Mouse (Mus musculus) ES-E14 (cell line): ENCODE results near the gene Ccm2. TPM values are rescaled to one million over a fixed set of nuclear protein-coding genes. Genes with fewer than 3 reads are reported as not detected.

ENCODE experiments used
- DNase-seq: peaks from one replicate; pipeline ENCODE4 v3.0.0-alpha.2; 2013; ENCODE audit warnings: low read depth, low spot score
- H3K27ac ChIP-seq: 2 replicates; pipeline ENCODE4 v1.5.1; 2012; ENCODE audit warnings: low read depth, mild to moderate bottlenecking, low read length, moderate library complexity, mixed read lengths; ENCODE audit not compliant: poor library complexity, insufficient read depth, severe bottlenecking
- H3K36me3 ChIP-seq: 2 replicates; pipeline ENCODE4 v1.6.1; 2012; ENCODE audit warnings: mild to moderate bottlenecking, low read length, moderate library complexity, mixed read lengths; ENCODE audit not compliant: control insufficient read depth, poor library complexity, insufficient read depth, severe bottlenecking
- H3K4me1 ChIP-seq, 2 experiments: fragments of 150-350 bp in 1 of 2; sonication (generic) in 1 of 2; 2 replicates each; pipeline ENCODE4 v1.6.1; 2012; ENCODE audit warnings: low read length in 2 of 2, mild to moderate bottlenecking in 1 of 2, mixed read lengths in 1 of 2; ENCODE audit not compliant: control insufficient read depth in 2 of 2, insufficient read depth in 2 of 2, poor library complexity in 1 of 2
- H3K4me3 ChIP-seq, 2 experiments: fragments of 150-350 bp in 1 of 2; sonication (generic) in 1 of 2; 2 replicates each; pipeline ENCODE4 v1.5.1; 2012; ENCODE audit warnings: low read length in 2 of 2, low read depth in 1 of 2, mild to moderate bottlenecking in 1 of 2, mixed read lengths in 1 of 2; ENCODE audit not compliant: insufficient read depth in 1 of 2, poor library complexity in 1 of 2, severe bottlenecking in 1 of 2
- H3K9ac ChIP-seq: 2 replicates; pipeline ENCODE4 v1.6.1; 2012; ENCODE audit warnings: low read depth, mild to moderate bottlenecking, low read length, mixed read lengths; ENCODE audit not compliant: poor library complexity, insufficient read depth, severe bottlenecking
- H3K9me3 ChIP-seq: fragments of 150-350 bp; sonication (generic); 2 replicates; pipeline ENCODE4 v1.6.1; 2012; ENCODE audit warnings: low read depth, mild to moderate bottlenecking, low read length; ENCODE audit not compliant: control insufficient read depth, insufficient read depth
- CHD2 ChIP-seq: IDR thresholded peaks from 2 replicates; pipeline ENCODE4 v1.6.1; 2014; ENCODE audit warnings: mild to moderate bottlenecking, low read depth, low read length, inconsistent platforms
- HCFC1 ChIP-seq: IDR thresholded peaks from 2 replicates; pipeline ENCODE4 v1.6.1; 2012; ENCODE audit warnings: low read length, inconsistent platforms, borderline replicate concordance; ENCODE audit not compliant: insufficient read depth
- MAFK ChIP-seq: IDR thresholded peaks from 2 replicates; pipeline ENCODE4 v1.6.1; 2014; ENCODE audit warnings: mild to moderate bottlenecking, low read depth, low read length, inconsistent platforms; ENCODE audit not compliant: insufficient read depth
- ZC3H11A ChIP-seq: IDR thresholded peaks from 2 replicates; pipeline ENCODE4 v1.6.1; 2012; ENCODE audit warnings: low read depth, mild to moderate bottlenecking, inconsistent platforms, low read length, borderline replicate concordance
- ZNF384 ChIP-seq: IDR thresholded peaks from 2 replicates; pipeline ENCODE4 v1.6.1; 2012; ENCODE audit warnings: low read depth, low read length, inconsistent platforms
- in situ Hi-C, 2 experiments: fragments of 600-800 bp; cut with MboI; formaldehyde crosslinking; loops; one replicate each; pipeline ENCODE4 v1.15.1; 2025; ENCODE audit warnings: low sequenced_read_pairs in 2 of 2, inconsistent platforms in 1 of 2; ENCODE audit not compliant: unreplicated experiment in 2 of 2
- total RNA-seq: library from RNA; depleted of rRNA; stranded (reverse); fragments of 300-350 nt; gene quantifications from 2 replicates; pipeline ENCODE4 v1.2.3, GENCODE M21; 2012

The Ccm2 gene
- total RNA-seq, 1 experiment, result 36.7 TPM

DNA sequence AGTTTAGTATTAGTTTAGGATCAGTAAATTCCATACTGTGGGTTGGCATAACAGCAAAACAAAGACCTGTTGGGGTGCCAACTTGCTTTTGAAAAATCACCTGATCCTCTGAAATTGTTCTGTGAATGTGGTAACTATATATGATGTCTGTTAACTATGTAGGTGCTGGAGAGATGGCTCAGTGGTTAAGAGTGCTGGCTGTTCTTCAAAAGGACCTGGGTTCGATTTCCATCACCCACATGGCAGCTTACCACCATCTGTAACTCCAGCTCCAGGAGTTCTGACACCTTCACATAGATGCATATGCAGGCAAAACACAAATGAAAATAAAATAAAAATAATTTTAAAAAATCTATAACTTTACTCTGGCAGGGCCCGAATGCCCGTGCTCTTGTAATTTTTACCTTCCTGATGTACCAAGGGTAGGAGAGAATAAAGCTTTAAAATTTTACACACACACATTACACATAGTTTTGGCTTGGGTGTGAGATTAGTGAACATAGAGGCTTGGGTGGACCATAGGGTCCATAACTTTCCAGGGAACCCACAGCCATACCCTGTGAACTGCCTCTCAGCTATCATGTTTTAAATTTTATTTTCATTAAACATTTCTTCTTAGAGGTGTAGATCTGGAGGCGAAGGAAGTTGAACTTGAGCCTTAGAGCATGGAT lies 1.4 kb upstream of the Ccm2 start:
- Histone ChIP-seq H3K36me3 (no peaks in the 10 kb centered on the region), H3K4me1 (peaks cover 3 to 7% of the 10 kb centered on the region in 2 experiments; a peak in 2 of 4 replicates), H3K27ac (peak overlapping the region; percentile 100; the same call in 1 of the 2 replicates), H3K9me3 (no peaks in the 10 kb centered on the region), H3K4me3 (peak overlapping the region; percentile 88 to 92; a peak in 2 of 4 replicates), H3K9ac (peak overlapping the region; percentile 59; the same call in 1 of the 2 replicates)
- no peak for DNase-seq
- TF ChIP-seq ZC3H11A (no peak), MAFK (no peak), CHD2 (no peak), ZNF384 (no peak), HCFC1 (no peak)
- in situ Hi-C loops, result no loop called here

DNA sequence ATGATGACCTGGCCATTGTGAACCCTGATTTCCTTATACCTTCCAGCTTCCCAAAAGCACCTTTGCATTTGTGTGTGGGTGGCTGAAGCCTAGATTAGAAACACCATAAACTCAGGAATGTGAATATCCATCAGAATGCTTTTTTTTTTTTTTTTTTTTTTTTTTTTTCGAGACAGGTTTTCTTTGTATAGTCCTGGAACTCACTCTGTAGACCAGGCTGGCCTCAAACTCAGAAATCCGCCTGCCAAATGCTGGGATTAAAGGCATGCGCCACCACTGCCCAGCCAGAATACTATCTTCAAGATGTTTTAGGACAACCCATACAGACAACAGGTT lies 862 bp upstream of the Ccm2 start:
- peak overlapping the region; percentile 100 for H3K27ac ChIP-seq
- no peaks in the 10 kb centered on the region for H3K9me3 ChIP-seq
- TF ChIP-seq ZNF384 (peak; percentile 62), CHD2 (no peak), ZC3H11A (no peak)
- H3K4me1 ChIP-seq, result peaks cover 3 to 7% of the 10 kb centered on the region in 2 experiments; a peak in 2 of 4 replicates
- H3K4me3 ChIP-seq, result peak overlapping the region; percentile 88 to 92
- peak overlapping the region; percentile 98 for H3K9ac ChIP-seq
- no peak for DNase-seq
- no peaks in the 10 kb centered on the region for H3K36me3 ChIP-seq
- in situ Hi-C loops, result no loop called here

DNA sequence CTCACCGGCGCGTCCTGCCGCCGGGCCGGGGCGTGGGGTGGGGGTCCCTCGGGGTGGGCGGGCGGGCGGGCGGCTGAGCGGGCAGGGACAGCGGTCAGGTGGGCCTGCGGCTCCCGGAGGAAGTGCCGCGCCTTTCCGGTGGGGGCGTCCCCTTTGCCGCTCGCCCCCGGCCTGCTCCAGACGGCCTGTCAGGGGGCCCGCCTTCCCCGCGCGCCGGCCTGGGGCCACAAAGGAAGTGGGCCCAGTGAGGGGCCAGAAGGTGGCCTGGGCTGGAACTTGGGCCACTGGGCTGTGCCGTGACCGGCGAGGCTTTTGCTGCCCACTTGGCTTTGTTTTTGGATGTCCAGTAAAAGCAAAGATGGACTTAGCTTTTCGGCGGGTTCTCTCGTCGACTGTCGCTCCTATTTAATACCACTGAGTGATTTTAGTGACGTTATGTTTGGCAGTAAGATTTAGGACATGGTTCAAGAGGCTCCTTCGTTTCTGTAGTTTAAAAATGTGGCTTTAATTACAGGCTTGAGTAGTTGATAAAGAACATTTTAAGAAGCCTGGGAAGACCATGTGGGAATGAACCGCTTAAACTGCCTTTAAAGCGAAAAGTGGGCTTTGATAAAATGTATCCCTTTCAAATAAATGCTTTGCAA lies 472 bp downstream of the Ccm2 start:
- no peaks in the 10 kb centered on the region for H3K36me3 ChIP-seq
- H3K9ac ChIP-seq, result peak overlapping the region; percentile 88
- no peak for TF ChIP-seq CHD2
- TF ChIP-seq ZC3H11A, result no peak
- no peak for TF ChIP-seq MAFK
- TF ChIP-seq HCFC1, result no peak
- no peak for TF ChIP-seq ZNF384
- peaks cover 3 to 7% of the 10 kb centered on the region in 2 experiments; a peak in 2 of 4 replicates for H3K4me1 ChIP-seq
- peak overlapping the region; percentile 88 to 92 for H3K4me3 ChIP-seq
- no peaks in the 10 kb centered on the region for H3K9me3 ChIP-seq
- in situ Hi-C loops, result no loop called here
- no peak for DNase-seq
- peak overlapping the region; percentile 87 for H3K27ac ChIP-seq

DNA sequence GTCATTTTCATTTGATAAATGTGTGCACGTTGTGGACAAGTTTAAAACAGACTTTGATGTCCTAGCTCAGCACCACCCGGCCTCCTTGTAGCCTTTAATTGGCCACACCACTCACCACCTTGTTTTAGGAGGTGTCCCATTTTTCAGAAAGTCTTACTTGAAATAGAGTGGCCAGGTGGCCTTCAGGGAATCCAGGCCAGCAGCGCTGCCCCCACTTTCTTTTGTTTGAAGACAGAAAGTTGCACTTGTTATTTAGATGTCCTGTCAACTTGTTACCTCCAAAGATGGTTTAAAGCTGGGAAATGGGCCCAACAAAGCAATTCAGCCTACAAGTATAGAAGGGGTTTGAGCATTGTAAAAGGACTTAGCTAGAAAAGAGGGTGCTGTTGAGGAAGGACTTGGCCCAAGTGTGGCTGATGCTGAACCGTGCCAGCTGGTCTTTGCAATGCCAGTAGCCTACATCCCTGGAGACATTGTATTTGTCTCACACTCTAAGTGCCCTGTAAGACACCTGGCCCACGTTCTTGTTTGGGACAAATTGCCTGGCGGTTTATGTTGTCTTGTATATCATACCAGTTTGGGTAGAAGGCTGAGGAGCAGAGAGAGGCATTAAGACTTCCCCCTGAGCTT lies 1.1 kb downstream of the Ccm2 start:
- DNase-seq, result no peak
- Histone ChIP-seq H3K27ac (no peak overlapping the region), H3K4me3 (peak overlapping the region; percentile 88 to 92)

More for the DNA sequence above, 1.1 kb downstream of the Ccm2 start:
- Histone ChIP-seq H3K4me1 (peaks cover 3 to 7% of the 10 kb centered on the region in 2 experiments; a peak in 2 of 4 replicates), H3K9me3 (no peaks in the 10 kb centered on the region), H3K9ac (peak overlapping the region; percentile 88; the same call in 1 of the 2 replicates), H3K36me3 (peaks cover 3% of the 10 kb centered on the region; the same call in 1 of the 2 replicates)
- in situ Hi-C loops, result no loop called here
- no peak for TF ChIP-seq CHD2
- no peak for TF ChIP-seq MAFK
- no peak for TF ChIP-seq ZC3H11A
- TF ChIP-seq HCFC1, result no peak
- TF ChIP-seq ZNF384, result no peak
